Mouse (Mus musculus): Measurements from ENCODE around the gene Hoxc13. TPM values are rescaled to one million over a fixed set of nuclear protein-coding genes. Genes with fewer than 3 reads are reported as not detected.

Hoxc13 gene
- polyA plus RNA-seq, 1 experiment from 2014 or later, result not detected

DNA sequence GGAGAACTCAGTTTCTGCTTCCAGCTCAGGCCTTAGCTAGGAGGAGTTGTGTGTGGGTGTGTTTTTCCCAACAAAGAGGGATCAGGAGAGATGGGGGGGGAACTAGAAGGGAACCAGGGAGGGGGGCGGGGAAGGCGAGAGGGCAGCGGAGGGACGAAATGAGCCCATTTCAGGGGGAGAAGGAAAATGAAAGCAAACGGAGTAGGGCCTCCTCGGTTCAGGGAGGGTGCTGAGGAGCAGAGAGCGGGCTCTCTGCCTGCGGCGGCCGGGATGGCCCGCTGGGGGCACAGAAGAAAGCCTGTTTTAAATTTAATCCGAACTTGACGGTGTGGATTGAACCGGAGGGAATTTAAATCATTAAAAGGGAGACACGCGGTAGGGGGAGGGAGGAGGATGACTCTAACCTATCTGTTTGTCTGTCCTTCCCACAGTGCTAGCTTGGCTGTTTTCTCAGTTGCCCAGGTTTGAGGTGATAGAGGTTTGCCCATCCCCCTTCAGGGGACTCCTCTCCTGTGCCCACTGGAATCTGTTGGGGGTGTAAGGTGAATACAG is 56.6 kb downstream of the Hoxc13 start:
- Histone ChIP-seq H3K4me3 (replicated peaks; ENCODE audit: low read length) (no peak overlapping the region), H3K36me3 (ENCODE audit: control insufficient read depth, insufficient read depth) (no peaks in the 10 kb centered on the region), H3K27me3 (replicated peaks; ENCODE audit: control insufficient read depth, insufficient read depth, low read length) (peaks cover 86% of the 10 kb centered on the region), H3K4me2 (ENCODE audit: low read length) (no peak overlapping the region), H3K9me3 (ENCODE audit: control insufficient read depth, low read length) (no peaks in the 10 kb centered on the region), H3K27ac (ENCODE audit: low read length) (no peak overlapping the region), H3K9ac (replicated peaks; ENCODE audit: low read depth, low read length) (no peak overlapping the region), H3K4me1 (replicated peaks; ENCODE audit: control insufficient read depth, insufficient read depth, low read length) (peaks cover 6% of the 10 kb centered on the region)
- 2% methylated on average over 16 of the region's 16 CpGs for WGBS
- no peak for ATAC-seq

Small RNA genes within 50 kb of the gene (microRNA-seq; reads per million reads assigned to microRNA genes)
- gene Mir196a-2, result 3.7 reads per million, percentile 15 among the genes with 10 or more reads in this experiment

Other genes with a start within 250 kb of the Hoxc13 start
- 50.4 and 56.5 TPM in 2 replicates for gene Atp5g2, start 248.8 kb upstream of the Hoxc13 start, polyA plus RNA-seq (2015; fragmentation: Nextera tagmentation; extraction: Ambion mirVana)
- gene Calcoco1, start 198.9 kb upstream of the Hoxc13 start, polyA plus RNA-seq (2015; fragmentation: Nextera tagmentation; extraction: Ambion mirVana), result 80.6 and 87.7 TPM in 2 replicates
- gene Hoxc12, start 15.7 kb downstream of the Hoxc13 start, polyA plus RNA-seq (2015; fragmentation: Nextera tagmentation; extraction: Ambion mirVana), result not detected in 2 replicates
- gene Hoxc11, start 33.3 kb downstream of the Hoxc13 start, polyA plus RNA-seq (2015; fragmentation: Nextera tagmentation; extraction: Ambion mirVana), result not detected in 2 replicates
- not detected in 2 replicates for gene Hoxc10, start 45.7 kb downstream of the Hoxc13 start, polyA plus RNA-seq (2015; fragmentation: Nextera tagmentation; extraction: Ambion mirVana)
- not detected in 2 replicates for gene Hoxc5, start 46.3 kb downstream of the Hoxc13 start, polyA plus RNA-seq (2015; fragmentation: Nextera tagmentation; extraction: Ambion mirVana)
- not detected in 2 replicates for gene Hoxc9, start 55.3 kb downstream of the Hoxc13 start, polyA plus RNA-seq (2015; fragmentation: Nextera tagmentation; extraction: Ambion mirVana)
- gene Hoxc8, start 69.5 kb downstream of the Hoxc13 start, polyA plus RNA-seq (2015; fragmentation: Nextera tagmentation; extraction: Ambion mirVana), result not detected in 2 replicates
- gene Hoxc6, start 77.2 kb downstream of the Hoxc13 start, polyA plus RNA-seq (2015; fragmentation: Nextera tagmentation; extraction: Ambion mirVana), result not detected in 2 replicates
- gene Hoxc4, start 97.8 kb downstream of the Hoxc13 start, polyA plus RNA-seq (2015; fragmentation: Nextera tagmentation; extraction: Ambion mirVana), result not detected in 2 replicates
- gene Smug1, start 246.0 kb downstream of the Hoxc13 start, polyA plus RNA-seq (2015; fragmentation: Nextera tagmentation; extraction: Ambion mirVana), result 28.0 and 29.2 TPM in 2 replicates